Mouse (Mus musculus) T-cell, adult 66 days (primary cell): ENCODE data around the gene Gm20388. TPM values are rescaled to one million over a fixed set of nuclear protein-coding genes. Genes with fewer than 3 reads are reported as not detected.

ENCODE experiments used
- total RNA-seq, 2 experiments: library from RNA; stranded (reverse); gene quantifications; 3 replicates in 1 of 2; 4 replicates in 1 of 2; pipeline ENCODE4 v1.2.4; 2023

Gm20388 gene
- total RNA-seq, 2 experiments from 2014 or later: 17.6 to 25.1 TPM

DNA sequence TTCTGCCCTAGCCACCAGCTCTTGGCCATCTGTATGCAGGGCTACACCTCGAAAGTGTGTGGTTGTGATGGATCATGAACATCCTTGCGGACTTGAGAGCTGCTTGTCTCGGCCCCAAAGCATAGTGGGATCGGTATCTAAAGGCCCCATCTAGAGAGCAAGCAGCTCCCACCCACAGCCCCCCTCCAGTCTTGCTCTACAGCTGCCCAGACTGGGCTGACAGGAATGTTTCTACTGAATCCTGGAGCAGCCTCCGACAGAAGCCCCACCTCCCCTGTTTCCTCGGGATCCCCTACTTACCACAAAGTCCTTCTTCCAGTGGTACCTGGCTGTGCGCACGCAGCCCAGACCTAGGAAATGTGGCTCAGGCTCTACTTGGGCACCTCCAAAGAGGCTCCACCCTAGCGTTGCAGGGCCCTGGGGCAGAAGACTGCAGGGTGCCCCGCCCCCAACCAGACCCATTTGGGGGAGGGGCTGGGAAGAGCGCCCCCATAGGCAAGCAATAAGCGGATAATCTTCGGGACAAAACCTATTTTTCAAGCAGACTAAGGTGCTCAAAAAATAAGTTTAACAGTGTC is 3247.3 kb downstream of the Gm20388 start, which contains the start of gene Sult5a1:
Gene Sult5a1, minus strand, starts transcription at position 428 of the 578 bp plus-strand sequence.

DNA sequence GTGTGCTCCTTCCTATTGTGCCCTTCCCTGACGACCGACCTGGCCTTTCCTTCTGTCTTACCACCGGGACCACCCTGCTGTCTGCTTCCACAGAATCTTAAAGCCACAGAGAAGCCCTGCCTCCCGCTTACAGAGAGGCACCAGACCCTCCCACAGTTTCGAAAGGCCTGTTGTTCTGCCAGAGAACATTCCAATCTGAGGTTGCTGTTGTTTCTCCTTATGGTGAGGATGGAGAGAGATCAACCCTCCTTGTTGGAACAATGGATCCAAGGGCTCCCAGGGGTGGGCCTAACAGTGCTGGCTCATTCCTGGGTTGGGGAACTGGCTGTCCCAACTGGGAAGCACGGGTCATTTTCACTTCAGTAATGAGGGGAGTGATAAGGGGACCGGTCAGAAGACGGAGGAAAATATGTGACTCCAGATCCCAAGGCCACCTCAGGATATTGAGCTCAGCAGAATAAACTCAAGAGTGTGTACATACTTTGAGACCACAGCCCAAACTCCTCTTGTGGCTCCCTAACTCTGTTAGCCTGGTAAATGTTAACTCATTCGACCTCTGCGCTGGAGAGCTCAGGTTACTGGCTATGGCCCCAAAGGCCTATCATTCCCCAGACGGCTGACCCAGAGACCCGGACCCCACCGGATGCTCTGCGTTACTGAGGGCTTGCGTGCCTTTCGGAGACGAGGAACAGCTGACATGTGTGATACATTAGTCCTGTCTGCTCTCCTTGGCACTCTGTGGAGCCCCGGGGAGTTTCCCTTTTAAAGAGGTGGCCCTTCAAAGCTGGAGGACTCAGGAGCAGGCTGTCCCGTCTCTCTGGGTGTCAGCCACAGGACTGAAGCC is 3275.1 kb downstream of the Gm20388 start, which contains the start of gene Dpep1:
Gene Dpep1, plus strand, starts transcription at position 677 of the 844 bp plus-strand sequence.

DNA sequence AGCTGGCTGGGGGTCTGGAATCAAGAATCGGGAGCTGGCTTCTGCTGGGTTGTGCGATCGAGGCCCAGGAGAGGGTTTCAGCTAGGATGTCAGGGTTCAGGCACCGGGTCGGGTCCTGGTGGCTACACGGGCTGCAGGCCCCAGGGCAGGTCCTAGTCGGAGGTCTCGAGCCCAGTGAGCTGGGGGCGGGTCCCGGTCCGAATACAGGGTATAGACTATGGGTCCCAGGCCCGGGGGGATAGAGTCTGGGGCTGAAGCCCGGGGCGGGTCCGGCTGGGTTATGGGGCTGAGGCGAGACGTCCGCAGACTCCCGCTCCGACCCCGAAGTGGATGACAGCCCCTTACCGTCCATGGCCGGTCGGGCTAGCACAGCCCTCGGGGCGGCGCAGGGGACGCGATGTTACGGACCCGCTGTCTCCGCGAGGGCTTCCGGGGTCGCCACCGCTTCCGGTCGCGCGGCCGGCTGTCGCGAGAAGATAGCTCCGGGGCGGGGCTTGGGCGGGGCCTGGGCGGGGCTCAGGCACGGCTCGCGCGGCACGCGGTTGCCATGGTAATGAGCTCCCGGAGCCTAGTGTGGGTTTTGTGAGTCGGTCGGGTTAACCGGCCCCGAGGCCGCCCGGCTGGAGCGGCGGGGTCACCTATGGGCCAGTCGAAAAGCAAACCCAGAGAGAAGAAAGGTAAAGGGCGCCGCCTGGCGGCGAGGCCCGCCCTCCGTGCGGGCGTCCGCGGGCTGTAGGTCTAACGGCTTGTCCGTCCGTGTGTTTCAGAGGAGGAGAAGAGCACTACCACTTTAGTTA is 3301.9 kb downstream of the Gm20388 start, which contains the start of the genes Chmp1a and Spata33:
Gene Chmp1a, minus strand, starts transcription at position 443 of the 797 bp plus-strand sequence.
Gene Spata33, plus strand, starts transcription at position 512 of the 797 bp plus-strand sequence.

DNA sequence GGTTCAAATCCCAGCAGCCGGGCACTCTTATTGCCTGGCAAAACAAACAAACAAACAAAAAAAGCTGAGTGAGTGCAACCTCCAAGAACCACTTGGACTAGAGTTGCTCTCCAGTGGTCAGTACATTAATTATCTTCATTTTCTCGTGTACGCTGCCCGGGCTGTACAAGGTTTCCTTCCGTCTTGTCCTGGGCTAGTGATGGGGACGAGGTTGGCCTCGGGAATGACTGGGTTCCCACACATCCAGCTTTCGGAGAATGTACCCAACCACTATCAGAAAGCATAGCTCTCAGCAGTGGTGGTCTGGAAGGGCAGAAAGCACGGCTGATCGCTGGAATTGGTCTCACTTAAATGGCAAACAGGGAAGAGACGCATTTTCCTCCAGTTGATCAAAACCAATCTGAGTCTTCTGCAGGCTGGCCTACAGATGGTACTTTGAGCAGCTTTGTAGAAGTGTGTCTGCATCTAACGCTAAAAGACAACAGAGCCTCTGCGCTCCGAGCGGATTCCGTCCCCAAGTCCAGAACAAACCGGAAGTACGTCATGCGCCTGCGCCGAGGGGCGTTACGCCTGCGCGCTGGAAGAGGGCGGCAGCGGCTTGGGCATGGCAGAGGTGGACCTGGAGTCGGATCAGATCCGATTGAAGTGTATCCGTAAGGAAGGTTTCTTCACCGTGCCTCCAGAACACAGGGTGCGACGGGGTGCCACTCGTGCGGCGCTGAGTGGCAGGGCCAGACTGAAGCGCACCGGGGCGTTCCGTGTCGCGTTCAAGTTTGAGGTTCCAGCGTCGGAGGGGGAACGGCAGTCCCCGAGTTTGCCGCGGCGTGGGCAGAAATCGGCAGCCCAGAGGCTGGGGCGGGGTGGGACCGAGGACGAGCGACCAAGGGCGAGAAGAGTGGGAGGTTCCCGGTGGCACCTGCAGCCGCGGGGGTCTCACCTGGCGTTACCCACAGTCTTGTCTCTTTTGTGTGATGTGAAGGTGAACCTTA is 3313.9 kb downstream of the Gm20388 start, which contains the start of gene Cdk10:
Gene Cdk10, plus strand, starts transcription at position 565 of the 989 bp plus-strand sequence.

DNA sequence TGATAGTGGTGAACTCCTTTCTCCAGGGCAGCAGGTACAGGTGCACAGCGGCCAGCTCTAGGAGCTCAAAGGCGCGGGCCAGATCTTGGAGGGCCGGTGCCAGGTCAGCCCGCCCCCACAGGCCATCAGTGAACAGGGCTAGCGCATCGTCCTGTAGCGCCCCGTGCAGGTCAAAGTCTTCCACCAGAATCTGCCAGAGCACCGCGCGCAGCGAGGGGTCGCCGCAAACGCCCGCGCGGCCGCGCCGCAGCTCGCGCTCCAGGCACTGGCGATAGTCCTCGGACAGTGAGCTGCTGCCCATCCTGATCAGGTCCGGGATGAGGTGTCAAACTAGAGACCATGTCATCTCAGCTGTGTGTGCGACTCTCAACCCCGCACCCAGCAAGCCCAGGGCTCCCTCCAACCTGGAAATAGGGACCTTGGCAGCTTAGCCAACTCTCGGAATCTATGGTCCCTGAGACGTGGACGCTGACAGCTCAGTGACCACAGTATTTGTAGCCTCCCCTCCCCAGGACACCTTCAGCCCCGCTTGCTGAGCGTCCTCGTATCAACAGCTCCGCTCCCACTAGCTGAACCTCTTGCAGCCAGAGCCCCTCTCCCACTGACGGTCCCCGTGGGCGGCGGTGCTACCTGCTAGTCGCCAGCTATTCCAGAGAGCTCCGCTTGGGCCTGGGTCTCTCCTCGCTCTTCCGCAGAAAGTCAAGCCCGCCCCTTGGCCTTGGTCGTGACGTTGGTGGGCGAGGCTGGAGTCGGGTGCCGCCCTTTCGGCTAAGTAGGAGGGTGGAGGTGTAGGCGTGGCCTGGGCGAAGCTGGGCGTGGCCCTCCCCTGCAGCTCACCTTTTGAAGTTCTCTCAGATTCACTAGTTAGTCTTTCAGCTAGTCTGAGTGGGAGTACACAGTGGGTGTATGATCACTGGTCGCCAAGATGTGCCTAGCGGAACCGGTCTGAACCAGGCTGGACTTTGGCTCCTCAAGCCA is 3325.2 kb downstream of the Gm20388 start, which contains the start of gene Spata2l:
Gene Spata2l, minus strand, starts transcription at position 714 of the 978 bp plus-strand sequence.

DNA sequence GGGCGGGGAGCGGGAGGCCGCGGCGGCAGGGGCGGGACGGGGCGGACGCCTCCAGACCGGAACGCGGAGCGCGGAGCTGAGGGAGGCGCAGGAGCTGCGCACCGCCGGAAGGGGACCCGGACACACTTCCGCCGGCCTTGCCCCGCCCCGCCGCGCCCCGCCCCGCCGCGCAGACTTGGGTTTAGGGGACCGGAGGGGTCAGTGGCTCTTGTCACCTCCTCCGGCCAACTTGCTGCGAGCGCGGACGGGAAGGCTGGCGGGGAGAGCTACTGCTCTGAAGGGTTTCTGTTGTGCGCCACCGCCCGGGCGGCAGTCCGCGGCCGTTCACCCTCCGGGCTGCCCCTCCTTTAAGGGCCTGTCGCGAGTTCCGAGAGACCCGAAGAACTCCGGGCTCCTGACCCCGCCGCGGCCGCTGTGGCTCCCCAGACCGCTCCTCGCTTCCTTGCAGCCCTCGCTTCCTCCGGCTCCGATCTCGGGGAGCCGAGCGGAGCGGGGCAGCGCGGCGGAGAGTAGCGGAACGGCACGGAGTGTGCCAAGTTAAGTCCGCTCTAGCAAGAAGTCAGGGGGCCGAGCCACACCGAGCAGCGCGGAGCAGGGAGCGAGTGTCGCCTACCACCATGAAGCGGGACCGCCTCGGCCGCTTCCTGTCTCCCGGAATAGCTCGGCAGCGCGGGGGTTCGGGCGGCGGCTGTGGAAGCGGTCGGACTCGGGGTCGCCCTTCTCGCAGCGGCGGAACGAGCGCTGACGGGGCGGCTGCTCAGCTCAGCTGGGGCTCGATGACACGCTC is 3343.7 kb downstream of the Gm20388 start, which contains the start of the genes Zfp276 and Vps9d1:
Gene Zfp276, plus strand, starts transcription at position 97 of the 787 bp plus-strand sequence.
Gene Vps9d1, minus strand, starts transcription at position 250 of the 787 bp plus-strand sequence.

DNA sequence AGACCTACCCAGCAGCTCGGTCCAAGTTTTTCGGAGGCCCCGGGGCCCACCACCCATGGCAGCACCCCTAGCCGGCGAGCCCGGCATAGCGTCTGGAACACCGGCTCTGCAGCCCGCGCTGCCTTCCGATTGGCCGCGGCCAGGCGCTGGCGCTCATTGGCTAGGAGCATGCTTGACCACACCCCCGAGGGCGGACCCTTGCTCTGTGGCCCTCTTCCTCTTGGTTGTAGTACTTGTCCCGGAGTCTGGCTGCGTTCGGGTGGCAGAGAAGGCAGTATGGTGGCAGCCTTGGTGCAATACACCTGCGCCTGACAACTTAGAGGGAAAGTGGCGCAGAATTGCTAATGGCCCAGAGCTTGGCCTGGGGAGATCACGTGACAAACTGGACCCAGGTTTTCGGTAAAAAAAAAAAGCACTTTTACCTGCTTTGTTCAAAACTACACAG is 3407.8 kb downstream of the Gm20388 start, which contains the start of gene Fanca:
Gene Fanca, minus strand, starts transcription at position 110 of the 445 bp plus-strand sequence.

DNA sequence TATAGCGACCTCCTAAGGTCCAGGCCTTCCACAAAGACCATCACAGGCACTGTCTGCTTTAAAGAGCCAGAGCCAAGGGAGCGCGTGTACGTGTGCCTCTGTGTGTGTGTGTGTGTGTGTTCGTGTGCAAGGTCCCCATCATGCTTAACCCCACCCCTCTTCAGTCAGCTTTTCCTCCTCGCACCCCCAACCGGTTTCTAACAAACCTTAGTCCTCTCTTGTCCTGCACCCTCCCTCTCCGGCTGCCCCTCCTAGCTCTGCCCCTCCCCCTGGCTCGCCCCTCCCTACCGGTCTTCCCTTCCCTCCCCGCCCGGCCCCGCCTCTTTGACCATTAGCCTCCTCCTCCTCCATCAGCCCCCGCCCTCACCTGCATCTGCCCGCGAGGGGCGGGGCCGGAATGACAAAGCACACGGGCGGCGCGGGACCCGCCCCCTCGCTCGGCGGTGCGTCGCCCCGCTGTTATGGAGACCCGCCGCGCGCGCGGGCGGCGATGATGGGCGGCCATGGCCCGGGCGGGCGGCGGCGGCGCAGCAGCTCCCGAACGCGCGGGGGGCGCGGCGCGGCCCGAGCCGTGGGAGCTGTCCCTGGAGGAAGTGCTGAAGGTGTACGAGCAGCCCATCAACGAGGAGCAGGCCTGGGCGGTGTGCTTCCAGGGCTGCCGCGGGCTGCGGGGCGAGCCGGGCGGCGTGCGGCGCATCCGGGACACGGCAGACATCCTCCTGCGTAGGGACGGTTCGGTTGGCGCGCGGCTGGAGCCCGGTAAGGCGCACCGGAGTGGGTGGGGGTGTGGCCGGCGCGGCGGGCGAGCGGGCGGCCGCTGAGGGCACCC is 3421.8 kb downstream of the Gm20388 start, which contains the start of gene Spire2:
Gene Spire2, plus strand, starts transcription at position 452 of the 829 bp plus-strand sequence.

DNA sequence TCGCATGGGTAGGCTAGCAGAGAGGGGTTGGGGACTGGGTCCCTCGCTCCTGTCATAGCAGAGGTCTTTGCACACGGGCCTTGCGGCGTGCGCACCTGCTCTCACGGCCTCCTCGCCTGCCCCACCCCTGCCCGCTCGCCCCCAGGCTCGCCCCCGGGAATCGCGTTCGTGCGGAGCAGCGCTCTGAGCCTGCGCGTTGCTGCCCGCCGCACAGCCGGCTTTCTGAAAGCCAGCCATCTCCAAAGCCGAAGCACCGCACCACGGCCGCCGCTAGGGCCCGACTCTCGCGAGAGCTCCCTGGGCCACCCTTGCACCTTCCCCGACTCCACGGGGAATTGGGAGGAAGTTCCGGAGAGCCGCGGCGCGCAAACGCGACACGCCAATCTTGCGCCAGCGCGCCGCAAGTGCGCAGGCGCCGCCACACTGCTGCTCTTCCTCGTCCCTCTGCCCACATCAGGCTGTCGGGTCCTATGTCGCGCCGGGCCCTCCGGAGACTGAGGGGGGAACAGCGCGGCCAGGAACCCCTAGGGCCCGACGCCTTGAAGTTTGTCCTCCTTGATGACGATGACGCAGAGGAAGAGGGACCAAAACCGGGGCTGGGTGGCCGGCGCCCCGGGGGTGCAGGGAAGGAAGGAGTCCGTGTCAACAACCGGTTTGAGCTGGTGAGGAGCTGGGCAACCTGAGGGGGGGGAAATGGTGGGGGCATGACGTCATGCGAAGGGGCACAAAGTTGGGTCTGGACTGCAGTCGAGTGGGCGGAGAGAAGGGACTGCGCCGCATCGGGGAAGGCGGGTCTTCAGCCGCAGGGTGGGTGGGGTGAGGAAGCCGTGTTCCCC is 3463.0 kb downstream of the Gm20388 start, which contains the start of gene Tcf25:
Gene Tcf25, plus strand, starts transcription at position 351 of the 836 bp plus-strand sequence.

DNA sequence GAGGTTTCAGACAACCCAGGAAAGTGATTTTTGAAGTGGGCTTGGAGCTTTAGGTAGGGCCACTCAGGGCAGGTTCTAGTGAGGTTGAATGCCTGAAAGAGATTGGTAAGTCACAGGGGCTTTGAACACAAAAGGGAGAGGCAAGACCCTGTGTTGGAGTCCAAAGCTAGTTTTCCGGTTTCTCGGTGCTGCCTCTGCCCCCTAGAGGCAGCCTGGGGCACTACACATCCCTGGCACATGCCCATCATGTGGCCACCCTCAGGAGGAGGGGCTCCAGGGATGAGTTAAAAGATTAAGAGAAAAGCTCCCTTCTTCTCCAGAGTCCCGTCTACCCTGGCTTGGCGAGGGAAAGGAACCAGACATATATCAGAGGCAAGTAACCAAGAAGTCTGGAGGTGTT is 3496.1 kb downstream of the Gm20388 start, which contains the start of gene Mc1r:
Gene Mc1r, plus strand, starts transcription at position 322 of the 400 bp plus-strand sequence.

DNA sequence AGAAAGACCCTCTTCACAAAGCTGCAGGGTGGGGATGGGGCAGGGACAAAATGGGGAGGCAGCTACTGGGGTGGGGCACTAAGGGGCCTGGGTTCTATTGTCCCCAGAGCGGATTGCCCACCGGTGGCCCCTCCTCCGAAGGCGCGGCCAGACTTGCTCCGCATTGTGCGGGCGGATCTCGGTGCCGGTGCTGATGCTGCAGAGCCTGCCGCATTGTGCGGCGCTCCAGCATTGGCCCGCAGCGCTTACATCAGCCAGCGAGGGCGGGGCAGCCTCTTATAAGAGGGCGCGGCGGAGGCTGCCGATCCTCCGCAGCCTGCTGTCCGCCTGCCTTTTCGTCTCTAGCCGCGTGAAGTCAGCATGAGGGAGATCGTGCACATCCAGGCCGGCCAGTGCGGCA is 3500.6 kb downstream of the Gm20388 start, which contains the start of gene Tubb3:
Gene Tubb3, plus strand, starts transcription at position 179 of the 400 bp plus-strand sequence.

DNA sequence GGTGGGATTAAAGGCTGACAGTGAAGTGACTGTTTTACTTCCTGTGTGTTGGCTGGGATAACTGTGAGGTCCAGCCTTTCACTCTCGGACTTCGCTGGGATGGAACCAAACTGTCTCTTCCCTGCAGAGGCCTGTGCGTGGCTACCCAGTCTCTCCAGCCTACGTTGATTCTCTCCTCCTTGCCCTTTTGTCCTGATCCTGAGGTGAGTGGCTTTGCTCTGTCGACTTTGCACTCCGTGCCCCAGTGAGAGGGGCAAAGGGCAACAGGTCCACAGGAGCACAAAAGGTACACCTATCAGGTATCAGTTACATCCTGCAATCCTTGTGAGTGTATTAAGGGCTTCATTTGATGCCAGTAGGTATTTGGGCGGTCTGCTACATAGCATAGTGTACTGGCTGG is 3512.8 kb downstream of the Gm20388 start, which contains the start of gene Def8:
Gene Def8, plus strand, starts transcription at position 87 of the 400 bp plus-strand sequence.

DNA sequence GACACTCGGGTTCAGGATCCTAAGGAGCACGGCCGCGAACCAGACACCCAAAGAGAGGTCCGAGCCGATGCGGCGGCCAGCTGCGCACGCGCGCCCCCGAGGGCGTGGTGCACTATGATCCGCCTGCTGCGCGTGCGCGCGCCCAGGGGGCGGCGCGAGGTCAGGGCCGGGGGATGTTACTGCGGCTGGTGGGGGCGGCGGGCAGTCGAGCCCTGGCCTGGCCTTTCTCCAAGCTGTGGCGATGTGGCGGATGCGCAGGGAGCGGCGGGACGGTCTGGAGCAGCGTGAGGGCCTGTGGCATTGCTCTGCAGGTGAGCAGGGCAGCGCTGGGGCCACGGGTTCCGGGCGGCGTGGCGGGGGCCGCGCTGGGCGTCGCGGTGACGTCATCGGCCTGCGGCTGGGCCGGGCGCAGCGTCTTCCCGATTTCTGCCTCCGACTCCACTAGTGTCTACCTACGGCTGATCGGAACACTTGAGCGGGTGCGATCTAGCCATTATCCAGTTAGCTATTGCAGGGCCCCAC is 3567.2 kb downstream of the Gm20388 start, which contains the start of gene Afg3l1:
Gene Afg3l1, plus strand, starts transcription at position 167 of the 522 bp plus-strand sequence.

DNA sequence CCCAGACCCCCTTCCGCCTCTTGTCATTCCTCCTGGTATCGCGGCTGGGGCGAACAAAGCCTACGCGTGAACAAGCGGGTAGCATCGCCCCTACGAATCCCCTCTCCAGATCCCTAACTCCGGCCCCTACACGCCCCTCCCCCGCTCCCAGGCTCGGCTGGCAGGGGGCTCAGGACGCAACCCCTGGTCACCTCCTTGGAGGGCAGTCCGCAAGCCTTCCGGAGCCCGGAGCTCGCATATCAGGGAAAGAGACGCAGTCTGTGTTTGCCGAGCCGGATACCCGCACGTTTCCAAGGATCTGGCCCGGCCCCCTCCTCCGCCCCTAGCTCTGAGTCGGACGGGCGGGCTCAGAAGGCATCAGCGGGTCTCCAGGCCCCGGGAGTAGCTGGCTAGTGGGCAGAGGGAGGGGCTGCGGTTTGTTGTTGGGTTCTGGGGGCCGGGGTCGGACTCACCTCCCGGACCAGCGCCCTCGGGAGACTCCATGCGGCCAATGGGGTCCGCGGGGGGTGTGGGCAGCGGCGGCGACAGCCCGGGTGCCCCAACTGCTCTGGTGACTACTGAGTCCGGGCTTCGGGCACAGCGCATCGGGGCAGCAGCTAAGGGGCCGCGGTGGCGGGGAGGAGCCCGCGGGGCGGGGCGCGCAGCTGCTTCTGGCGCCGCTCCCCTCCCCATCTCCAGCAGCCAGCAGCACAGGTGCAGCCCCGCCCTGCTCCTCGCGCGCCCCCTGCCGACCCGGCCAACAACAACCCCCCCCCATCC is 3604.3 kb downstream of the Gm20388 start, which contains the start of gene Dbndd1:
Gene Dbndd1, minus strand, starts transcription at position 683 of the 759 bp plus-strand sequence.

DNA sequence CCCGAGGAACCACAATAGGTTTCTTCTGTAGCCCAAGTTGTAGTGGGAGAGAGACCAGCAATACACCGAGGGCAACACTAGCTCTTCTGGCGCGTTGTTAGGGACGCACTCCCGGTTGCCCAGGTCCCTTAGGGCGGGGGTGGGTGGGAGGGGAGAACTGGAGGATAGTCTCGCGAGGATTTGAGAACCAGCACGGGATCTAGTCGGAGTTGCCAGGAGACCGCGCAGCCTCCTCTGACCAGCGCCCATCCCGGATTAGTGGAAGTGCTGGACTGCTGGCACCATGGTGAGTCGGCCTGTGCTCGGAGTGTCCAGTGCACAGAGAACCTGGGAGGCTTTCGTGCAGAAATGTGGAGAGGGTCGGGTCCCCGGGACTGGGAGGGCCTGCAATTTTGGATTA is 3608.0 kb downstream of the Gm20388 start, which contains the start of gene Gas8:
Gene Gas8, plus strand, starts transcription at position 168 of the 400 bp plus-strand sequence.

